Mouse (Mus musculus) lung, adult 18-20 months (tissue): ENCODE results near the gene Gramd1a.
A peak's percentile ranks its signal among the peaks of the same experiment; 100 is the strongest.

Experiments used
- DNase-seq, 2 experiments: peaks; one replicate each; pipeline ENCODE4 v3.0.0; 2022; ENCODE audit warnings: mixed read lengths in 2 of 2

Gramd1a gene

GRCm38 (mm10) chr7:31155296-31156033, at the start of gene Gramd1a:
Gene Gramd1a (minus strand): TSS chr7:31155896.
- DNase-seq = peak in 1 of 2 experiments; percentile 43

DNA sequence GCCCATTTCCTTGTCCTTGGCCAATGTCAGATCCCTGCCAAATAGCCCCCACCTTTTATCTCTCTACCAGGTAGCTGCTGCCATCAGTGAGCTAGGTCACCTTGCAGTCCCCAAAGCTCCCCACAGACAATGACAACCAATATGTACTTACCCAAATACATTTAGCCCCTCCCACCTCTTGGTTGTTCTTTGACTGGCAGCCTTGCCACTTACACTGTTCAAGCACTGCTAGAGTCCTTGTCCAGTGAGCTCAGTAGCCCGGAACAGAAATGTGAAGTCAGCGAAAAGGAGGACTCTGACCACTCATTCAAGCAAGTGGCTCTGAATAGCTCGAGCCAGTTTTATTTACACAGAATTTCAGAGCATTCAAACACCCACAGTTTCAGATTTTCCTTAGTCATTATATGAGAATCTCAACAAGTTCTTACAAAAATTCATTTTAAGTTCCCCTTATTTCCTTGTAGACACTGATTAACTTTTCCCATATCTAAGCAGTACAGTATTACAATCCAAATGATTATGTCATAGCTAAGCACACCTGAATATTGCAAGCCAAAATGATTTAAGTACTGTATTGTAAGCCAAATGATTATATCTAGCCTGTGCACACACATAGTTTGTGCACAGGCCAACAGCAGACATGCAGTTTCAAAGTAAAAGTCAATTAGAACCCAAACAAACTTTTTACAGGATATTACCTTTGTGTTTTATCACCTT, 40.1 kb upstream of the Gramd1a start:
- peak in 1 of 2 experiments; percentile 26 for DNase-seq

- no peak for DNase-seq
Measured at GRCm38 (mm10) chr7:31184711-31185110, 29.0 kb upstream of the Gramd1a start.

- no peak for DNase-seq
Measured at GRCm38 (mm10) chr7:31182863-31183262, 27.2 kb upstream of the Gramd1a start.

DNA sequence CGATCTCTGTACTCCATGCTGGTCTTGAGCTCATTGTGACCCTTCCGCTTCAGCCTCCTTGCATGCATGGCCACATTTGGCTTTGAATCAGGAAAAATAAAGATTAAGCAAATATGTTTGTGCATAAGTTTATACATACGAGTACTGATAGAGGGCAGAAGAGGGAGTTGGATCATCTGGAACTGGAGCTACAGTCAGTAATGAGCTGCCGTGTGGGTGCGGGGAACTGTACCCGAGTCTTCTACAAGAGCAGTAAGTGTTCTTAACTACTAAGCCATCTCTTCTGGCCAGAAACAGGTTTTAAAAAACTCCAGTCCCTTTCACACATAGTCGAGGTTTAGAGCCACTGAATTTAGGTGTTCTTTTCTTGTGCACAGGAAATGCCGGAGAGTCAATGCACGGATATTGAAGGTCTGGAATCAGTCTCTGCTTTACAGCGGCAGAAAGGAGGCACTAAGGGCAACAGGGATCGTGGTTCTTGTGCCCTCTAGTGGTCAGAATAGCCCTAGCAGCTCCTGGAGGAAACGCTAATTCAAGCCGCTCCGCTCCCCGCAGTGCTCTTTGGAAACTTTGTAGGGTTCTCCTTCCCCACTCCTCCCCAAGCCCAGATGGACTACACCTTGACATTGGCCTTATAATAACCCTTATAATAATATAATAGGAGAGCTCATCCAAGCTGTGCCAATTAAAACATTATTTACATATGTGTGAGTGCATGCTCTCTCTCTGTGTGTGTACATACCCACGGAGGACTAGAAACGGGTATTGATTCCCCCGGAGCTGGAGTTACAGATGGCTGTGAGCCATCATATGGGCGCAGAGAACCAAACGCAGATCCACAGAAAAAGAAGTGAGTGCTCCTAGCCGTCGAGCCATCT, 21.4 kb upstream of the Gramd1a start:
- DNase-seq = peak; percentile 60 to 68

GRCm38 (mm10) chr7:31175096-31175495, 19.4 kb upstream of the Gramd1a start:
- no peak for DNase-seq

GRCm38 (mm10) chr7:31174466-31174865, 18.8 kb upstream of the Gramd1a start:
- no peak for DNase-seq

DNA sequence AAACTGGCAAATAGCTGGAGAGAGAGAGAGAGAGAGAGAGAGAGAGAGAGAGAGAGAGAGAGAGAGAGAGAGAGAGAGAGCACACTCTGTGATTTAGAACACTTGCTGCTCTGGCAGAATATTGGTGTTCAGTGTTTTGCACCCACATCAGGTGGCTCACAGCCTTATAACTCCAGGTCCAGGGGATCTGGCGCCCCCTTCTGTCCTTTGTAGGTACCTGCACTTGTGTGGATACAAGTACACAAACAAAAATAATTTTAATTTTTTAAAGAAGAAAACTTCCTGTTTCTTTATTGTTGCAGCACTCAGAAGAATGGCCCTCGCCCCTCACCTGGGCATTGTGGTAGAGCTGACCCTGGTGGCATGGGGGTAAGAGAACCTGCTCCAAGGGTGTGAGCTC, 16.5 kb upstream of the Gramd1a start:
- peak; percentile 32 to 47 for DNase-seq

DNA sequence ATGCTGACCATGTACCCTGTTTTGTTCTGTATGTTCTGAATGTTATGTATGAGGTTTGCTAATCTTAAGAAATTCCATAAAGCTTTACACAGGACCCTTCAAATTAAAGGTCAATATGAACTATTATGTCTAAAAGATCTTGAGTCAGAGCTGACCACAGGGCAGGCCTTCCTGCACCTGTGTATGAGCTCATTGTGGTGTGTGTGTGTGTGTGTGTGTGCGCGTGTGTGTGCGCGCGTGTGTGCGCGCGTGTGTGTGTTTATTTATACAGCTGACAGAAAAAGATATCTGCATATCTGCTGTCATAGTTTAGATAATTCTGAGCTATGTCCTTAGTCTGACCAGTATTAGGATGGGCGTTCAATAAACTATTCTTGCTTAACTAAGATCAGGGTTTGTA, 14.8 kb upstream of the Gramd1a start:
- no peak for DNase-seq

DNA sequence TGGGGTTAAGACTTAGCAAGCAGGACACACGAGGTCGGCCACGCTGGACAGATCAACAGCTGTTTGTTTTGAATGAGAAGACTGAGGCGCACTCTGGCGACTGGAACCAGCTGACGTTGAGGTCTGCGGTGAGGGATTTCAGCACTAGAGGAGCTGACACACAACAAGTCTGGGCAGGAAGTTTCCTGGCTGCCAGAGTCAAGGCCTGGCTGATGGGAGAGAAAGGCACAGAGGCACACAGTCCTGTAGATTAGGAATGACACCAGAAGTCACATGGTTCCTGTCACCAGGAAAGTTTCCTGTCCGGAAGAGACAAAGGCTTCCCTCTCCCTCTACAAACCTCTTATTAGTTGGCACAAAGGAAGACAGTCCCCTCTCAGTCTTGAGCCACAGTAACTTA, 12.7 kb upstream of the Gramd1a start:
- DNase-seq = peak; percentile 44 to 54

- no peak for DNase-seq
Measured at GRCm38 (mm10) chr7:31164748-31165147, 9.1 kb upstream of the Gramd1a start.

DNA sequence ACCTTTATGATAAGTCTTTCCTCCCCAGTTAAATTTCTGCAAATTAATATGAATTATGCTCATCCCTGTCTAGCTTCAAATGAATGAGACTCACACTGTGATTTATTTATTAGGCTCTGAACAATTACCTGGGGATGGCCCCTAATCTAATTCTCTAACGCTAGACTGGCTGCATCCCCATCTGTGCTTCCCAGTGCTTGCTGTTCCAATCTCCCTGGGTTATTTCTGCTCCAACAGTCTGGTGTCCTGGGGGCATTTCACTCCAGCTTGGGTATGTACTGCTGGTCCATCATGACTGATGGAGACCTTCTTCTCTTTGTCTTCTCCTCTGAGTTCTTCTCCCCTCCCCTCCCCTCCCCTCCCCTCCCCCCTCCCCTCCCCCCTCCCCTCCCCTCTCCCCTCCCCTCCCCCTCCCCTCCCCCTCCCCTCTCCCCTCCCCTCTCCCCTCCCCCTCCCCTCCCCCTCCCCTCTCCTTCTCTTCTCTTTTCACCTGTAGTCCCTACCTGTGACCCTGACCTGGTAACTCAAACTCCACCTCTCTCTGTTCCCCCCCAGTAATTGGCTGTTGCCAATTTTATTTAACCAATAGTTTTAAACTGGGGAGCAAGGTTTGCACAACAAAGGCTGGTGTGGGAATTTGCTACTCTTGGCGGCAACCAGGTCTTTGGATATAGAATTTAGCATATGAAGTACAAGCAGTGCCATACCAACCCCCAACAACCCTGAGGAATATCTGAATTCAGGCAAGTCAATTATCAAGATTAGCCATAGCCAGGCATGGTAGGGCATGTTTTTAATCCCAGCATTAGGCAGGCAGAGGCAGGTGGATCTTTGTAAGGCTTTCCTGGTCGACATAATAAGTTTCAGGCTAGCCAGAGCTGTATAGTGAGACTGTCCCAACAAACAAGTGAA, 8.2 kb upstream of the Gramd1a start:
- DNase-seq = no peak

DNA sequence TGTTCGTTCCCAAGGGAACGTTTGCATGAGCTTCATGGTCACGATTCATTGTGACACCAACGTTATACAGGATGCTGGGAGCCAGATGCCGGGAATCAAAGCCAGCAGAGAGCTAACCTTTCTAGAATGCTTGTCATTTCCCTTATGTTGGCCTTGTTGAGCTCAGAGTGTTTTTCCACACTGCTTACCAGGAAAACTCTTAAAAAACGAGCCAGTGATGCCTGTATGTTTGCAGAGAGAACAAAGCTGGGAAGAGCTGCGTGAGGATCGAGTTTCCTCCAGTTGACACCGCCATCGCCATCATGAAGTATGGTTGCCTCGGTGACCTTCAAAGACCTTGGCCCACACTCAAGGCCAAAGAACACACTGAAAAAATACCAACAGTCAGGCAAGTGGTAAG, 6.6 kb upstream of the Gramd1a start:
- no peak for DNase-seq

GRCm38 (mm10) chr7:31161831-31162230, 6.1 kb upstream of the Gramd1a start:
- no peak for DNase-seq

DNA sequence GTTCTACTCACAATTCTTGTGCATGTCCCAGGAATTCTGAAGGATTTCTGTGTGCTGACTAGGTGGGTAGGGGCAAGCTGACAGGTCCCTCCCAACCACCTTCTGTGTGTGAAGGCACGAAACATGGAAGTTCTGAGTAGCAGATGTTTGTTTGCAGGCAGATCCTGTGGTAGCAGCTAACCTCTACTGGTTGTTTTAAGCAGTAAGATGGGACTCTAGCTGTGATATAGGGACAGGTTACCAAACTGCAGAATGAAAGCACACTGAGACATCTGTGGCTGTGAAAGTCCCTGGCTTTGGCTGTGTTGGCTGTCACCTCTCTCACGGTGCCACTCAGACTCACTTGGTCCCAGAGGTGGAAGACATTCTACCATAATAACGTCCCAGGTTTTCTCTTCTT, 5.5 kb upstream of the Gramd1a start:
- no peak for DNase-seq

DNA sequence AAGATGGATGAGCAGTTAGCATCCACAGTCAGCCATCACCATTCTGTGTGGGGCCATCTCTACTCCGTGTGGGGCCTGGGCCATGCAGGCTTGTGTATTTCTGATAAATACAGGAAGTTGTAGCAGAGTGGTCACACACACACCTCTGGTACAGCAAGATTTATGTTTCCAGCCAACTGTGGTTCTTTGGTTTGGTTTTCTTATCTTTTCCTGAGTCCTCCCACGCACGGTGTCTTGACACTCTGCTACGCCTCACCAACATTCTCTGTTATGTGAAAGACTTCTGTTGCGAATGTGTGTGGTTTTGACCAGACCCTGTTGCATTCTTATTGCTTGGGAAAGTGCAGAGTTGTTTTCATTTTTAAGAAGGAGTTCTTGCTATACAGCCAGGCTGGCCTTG, 5.1 kb upstream of the Gramd1a start:
- no peak for DNase-seq

DNA sequence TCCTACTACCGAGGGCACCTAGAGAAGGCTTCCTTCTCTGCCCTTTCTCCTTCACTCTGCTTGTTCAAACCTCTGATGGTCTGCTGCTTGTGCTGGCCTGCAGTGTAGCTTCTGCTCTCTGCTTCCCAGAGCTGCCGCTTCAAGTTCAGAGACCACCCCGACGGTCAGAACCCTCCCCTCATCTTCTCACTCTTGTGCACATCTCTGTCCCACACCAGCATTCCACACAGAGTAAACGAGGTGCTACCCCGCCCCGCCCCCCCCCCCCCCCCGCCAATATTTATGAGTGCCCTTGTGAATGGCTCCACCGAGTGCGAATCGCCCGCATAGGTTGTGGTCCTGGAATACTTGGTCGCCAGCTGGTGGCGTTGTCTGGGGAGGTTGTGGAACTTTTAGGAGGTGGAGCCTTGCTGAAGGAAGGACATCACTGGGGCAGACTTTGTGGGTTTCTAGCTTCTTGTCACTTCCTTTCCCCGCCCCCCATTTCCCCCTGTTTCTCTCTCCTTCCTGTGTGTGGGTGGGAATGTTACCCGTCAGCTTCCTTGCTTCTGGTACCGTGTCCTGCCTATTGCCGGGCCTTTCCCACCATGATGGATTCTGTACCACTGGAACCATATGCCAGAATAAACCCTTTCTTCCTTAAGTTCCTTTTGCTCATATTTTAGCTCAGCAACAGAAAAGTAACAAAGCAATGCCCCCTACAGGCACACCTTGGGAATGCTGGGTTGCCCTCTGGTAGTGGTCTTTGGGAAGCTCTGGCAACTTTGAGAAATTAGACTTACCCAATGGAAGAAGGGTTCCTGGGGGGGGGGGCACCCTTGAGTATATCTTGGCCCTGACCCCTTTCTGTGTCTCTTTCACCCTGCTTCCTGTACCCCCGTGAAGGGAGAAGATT, 585 bp upstream of the Gramd1a start:
- peak; percentile 48 to 53 for DNase-seq

DNA sequence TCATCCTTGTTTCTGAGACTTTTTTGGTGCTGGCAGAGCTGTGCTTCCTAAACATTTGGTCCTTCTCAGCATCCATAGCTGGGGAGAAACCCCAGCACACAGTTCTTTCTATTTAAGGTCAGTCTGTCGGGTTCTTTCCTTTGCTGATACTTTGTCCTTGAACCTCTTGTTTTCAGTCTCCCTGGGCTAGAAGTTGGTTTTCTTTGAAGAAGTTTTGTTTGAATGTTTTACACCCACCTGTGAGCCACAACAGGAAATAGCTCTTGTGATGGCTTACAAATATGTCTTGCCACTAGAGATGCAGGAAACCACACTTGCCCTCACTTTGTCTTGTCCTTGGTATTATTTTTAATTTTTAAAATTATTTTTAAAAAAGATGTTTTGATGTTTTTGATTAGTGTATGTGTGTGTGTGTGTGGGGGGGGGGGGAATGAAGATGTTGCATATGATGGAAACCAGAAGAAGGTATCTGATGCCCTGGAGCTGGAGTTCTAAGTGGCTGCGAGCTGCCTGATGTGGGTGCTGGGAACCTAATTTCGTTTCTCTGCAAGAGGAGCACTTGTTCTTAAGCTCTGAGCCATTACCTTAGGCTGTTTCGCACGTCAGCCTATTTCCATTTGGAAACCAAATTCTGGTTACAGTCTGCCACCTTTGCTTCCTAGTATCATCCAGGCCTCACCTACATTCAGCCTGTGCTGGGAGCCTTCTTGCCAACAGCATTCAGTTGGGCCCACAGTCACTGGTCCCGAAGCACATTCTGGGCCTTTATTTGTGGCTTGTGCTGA, 2.0 kb downstream of the Gramd1a start:
- DNase-seq = no peak

- DNase-seq = peak; percentile 73 to 84
Measured at GRCm38 (mm10) chr7:31151301-31152241, 4.1 kb downstream of the Gramd1a start.
